Mouse (Mus musculus) T-helper 2 cell (primary cell): ENCODE data around the gene Sec1.

Source experiments
- in situ Hi-C: fragments of 300-600 bp; cut with MboI, MseI; formaldehyde crosslinking; loops from one replicate; pipeline ENCODE4 v1.15.1; 2025; ENCODE audit warnings: high pct_unique_total_duplicates

Sec1 gene

DNA sequence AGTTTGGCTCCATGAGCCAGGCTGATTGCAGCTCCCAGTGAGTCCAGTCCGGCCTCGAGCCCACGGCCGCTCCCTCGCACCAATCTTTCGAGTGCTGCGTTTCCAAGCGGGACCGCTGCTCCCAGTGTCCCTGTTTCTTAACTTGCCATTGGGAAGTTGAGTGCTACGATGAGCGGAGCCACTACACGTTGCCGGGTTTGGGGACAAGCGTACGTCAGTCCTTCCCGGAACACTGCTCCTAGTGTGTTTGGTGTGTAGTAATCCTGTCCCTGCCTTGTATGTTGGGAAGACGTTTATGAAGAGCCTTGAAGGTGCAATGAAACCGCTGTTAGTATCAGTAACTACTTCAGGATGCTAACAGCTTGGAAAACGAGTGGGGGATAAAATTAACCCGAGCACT, 24.1 kb upstream of the Sec1 start:
- in situ Hi-C loops: no loop called here

DNA sequence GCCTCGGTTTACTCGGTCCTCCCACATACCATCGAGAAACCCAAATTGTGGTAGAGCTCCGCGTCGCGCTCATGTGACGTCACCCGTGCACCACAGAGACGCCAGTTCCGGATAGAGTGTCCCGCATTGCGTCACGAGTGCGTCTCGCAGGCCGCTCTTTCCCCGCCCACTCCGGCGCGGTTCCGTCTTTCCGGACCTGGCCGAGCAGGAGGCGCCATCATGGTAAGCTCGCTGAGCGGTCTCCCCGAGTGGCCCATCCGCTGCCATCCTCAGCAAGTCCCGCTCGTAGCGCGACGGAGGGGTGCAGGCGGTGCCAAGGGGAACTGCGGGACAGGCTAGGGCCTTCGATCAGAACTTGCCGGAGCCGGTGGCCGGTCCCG, 23.7 kb upstream of the Sec1 start, which contains the start of gene Sphk2:
Gene Sphk2 (minus strand): TSS at position 85 of the 380 bp plus-strand sequence.
- in situ Hi-C loops: no loop called here

DNA sequence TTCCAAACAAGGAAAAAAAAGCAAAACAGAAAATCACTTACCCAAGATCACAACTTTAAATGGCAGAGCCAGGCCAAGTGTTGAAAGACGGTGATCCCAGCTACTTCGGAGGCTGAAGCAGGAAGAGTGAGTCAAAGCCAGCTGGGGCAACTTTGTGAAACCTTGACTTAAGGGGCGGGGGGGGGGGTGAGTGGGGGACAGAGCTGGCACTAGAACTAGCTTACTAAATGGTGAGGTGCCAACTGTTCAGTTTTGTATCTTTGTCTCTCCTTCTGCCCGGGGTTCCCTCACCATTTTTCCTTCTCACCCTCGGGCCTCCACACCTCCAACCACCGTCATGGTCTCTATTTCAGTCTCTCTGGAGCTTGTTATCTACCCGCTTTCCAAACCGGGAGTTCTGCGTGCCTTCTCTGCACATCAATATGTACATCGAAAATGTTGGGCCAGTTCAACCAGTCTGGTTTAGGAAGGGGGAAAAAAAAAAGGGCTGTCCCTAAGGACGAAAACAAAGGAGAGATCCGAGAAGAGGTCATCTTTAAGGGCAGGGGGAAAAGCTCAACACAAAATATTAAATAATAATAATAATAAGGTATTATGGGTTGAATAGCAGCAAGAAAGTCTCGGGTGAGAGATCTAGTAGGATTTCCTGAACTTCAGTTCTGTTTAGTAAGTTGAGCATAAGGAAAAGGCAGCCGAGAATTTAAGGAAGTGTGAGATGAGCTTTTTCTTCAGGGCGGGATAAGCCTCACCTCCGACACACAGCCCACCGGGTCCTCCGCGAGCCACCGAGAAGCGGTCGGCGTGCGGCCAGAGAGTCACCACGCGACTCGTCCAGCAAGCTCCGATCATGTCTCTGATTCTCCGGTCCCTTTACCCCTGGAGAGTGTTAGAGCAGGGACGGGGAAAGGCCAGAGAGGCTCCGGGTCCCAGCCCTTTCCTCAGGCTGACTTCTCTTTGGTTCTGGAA, 23.0 kb upstream of the Sec1 start:
- in situ Hi-C loops: no loop called here

DNA sequence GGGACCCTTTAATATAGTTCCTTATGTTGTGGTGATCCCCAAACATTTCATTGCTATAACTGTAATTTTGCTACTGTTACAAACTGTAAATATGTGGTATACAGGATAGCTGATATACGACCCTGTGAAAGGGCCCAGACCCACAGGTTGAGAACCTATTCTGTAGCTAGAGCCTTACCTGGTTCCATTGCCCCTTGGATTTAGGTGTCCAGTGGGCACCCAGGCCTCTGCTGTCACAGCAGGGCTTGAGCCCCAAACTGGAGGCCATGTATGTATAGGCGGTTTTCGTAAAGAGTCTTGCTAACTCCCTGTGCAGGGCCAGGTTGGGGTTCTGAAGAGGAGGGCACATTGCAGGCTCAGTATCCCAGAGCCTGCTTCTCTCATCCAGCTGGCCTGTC, 22.3 kb upstream of the Sec1 start:
- in situ Hi-C loops: no loop called here

DNA sequence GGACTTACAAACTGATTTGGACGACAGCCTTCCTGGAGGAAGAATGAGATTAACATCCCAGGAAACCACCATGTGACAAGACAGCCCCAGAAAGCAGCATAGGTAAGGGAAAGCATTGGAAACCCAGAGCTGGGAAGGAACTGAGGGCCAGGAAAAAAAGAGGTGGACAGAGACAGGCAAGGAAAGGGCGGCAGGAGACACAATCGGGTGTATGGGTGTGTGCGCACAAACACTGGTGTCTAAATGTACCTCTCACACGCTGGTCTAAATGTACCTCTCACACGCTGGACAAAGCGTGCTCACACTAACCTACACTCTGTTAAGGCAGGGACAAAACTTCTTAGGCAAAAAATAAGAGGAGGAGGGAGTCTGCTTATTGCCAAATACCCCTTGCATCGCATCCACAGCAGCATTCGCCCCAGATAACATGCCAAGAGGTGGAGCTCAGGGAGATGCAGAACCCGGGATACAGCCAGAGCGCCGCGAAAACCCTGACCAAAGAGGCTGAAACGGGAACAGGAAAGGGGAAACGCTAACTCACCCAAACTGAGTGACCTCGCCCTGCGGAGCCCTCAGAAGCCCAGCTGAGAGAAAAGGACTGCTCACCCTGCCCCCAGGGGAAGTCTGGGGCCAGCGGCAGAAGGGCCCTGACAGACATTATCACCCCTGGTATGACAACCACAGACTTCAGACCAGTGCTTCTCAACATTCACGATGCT, 21.7 kb upstream of the Sec1 start:
- in situ Hi-C loops: no loop called here

DNA sequence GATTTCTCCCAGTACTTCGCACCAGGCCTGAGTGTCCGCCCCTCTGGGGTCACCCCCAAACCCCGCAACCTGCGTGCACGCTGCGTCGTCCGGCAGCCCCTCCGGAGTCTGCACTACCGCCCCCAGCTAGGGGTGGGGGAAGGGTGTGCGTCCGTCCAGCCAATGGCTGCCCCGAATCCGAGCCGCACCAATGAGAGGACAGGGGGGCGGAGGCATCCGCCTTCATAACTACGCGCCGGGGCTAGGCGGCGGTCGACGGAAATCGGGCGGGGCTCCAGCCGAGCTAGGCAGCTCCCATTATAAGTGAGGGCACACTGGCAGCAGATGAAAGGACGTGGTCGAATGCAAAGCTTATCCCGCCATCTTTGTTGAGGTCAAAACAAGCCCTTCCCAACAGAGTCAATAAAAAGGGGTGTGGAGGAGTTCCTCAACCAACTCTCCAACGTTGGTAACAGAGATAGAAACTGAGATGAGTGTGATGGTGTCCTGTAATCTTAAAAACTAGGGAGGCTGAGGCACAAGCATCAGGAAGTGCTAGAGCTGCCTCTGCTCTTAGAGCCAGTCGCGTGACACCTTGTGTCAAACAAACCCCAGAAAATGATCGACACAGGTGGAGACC, 21.0 kb upstream of the Sec1 start, which contains the start of gene Rpl18:
Gene Rpl18 (plus strand): TSS at position 368 of the 619 bp plus-strand sequence.
- in situ Hi-C loops: no loop called here

DNA sequence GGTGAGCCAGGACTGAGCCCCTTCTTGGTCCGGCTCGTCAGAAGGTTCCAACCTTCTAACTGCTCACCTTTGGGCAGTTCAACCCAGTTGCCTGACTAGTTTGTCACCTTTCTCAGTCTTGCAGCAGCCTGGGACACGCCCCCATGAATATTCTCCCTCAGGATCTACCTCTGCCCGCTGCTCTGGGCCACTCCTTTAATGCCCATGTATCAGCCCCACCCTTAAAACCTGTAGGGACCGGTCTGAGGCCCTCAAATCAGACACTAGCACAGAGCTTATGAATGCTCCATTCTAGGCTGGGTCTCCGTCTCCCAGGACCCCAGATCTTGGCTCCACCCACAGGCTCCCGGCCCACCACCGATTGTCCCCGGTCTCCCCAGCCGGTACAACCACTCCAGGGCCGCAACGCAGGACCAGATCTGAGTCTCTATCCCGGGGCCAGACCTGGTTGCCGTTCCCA, 20.5 kb upstream of the Sec1 start:
- in situ Hi-C loops: no loop called here

DNA sequence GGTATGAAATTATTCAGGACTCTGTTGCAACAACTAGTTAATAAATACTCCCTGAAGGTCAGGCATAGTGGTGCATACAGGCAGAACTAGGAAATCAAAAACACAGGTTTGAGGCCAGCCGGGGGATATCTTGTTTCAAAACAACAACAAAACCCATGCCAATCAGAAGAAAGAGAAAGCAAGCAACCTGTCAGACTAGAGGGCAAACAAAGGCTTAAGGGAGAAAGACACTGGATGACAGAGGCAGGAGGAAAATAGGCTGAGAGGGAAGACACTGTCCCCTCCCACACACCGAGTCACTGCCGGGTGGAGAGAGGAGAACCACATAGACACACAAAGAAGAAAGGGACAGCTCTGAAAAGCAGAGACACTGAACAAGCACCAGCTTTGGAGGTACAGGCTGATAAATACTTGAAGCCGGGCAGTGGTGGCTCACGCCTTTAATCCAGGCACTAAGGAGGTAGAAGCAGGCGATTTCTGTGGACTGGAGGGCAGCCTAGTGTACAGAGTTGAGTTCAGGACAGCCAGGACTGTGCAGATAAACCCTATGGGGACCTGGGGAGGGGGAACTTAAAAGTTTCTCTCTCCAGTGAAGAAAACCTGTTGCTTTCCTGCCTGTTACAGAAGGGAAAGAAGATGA, 19.8 kb upstream of the Sec1 start:
- in situ Hi-C loops: no loop called here

DNA sequence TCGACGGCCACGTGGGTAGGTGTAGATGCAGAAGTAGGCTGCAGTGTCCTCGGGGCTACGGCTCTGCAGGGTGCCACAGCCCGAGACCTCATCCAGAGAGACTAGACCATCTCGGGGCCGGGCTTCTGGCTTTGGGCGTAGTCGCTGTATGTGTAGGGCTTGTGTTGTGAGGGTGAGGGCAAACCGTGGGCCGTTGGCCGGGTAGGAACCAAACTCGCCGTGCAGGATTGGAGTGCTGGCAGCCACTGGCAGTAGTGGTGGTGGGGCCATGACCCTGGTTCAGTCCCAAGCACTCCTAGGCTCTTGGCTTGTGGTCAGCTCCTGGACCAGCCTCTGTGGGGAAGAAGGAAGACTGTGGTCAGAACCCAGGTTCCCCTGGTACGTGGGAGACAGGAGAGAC, 19.2 kb upstream of the Sec1 start:
- in situ Hi-C loops: no loop called here

DNA sequence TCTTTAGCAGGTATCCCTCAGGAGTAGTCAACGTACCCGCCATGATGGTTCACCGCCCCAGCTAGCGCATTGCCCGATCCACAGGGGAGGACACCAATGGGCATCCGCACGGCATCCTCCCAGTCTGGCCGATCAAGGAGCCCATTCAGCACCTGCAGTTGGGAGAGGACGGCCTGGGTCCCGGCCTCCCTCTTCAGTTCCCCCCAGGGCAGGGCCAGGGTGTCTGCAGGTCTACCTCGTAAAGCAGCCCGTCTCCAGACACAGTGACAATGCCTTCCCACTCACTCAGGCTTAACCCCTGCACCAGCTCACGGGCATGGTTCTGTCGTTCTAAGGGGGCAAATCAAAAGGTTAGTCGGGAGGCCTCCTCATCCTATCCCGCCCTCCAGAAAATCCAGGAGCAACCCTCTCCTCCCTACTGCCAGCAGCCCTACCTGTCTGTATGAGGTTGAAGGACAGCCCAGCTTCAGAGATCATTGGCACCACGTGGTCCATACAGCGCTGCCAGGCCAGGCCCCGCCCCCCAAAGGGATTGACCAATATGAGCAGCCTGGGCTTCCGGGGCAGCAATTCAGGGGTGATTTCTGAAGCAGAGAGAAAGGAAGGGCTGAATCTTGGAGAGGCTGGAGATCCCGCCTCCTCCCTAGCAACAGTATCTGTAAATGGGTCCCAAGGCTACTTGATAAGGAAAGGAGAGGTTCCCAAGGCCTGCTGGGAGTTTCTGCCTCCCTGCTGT, 18.0 kb upstream of the Sec1 start:
- in situ Hi-C loops: no loop called here

DNA sequence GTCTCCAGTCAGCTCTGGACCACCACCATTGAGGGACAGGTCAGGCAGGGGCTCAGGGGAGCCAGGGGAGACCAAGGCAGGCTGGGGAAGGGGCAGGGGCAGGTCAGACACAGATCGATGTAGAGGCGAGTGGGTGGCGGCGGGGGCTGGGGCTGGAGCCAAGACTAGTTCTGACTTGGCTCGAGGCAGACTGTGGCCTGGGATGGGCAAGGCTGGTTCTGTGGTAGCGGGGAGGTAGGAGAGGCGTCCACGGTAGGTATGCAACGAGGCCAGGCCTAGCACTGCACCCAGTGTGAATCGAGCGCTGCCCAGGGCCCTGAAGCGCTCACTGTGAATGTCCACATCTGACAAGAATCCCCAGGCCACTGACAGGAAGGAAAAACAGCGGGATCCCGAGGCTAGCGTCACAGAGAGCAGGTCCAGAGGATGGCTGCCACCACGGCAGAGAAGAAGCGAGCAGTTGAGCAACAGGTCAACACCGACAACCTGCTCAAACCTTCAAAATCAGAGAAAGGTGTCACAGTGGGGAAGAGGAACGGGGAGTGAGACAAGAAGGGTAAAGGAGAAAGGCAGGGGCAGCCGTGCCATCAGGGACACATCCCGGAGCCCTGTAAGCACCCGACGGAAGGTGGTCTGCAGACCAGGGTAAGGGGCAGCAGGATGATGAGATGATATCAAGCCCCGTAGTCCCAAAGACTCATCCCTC, 17.3 kb upstream of the Sec1 start:
- in situ Hi-C loops: no loop called here

DNA sequence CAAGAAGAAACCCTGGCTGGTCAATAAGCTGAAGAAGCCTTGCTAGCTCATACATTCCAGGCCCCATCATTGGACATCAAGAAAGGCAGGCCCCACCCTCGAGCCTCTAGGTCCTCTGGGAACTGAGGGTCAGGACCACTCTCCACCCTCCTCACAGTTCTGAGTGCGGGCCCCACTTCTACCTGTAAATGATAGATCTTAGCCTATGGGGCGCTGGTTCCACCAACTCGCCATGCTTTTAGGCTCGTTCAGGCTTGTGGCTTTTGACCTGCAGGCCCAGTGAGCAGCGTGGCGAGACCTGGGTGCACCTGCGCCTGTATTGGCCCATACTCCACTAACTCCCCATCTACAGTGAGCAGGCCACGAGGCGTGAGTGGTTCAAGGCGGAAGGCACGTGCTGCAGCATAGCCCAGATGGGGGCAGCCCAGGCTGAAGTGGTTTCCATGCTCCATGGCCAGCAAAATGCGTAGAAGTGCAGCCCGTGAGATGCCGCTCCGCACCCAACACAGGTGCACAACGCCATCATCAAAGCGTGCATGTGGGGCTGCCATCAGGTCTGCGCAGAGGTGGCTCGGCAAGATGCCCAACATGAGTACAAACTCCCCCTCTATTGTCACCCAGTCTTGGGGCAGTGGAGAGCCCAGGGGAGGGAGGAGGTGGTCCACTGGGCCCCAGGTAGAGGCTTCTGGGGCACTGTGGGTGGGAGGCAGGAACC, 16.4 kb upstream of the Sec1 start:
- in situ Hi-C loops: no loop called here

DNA sequence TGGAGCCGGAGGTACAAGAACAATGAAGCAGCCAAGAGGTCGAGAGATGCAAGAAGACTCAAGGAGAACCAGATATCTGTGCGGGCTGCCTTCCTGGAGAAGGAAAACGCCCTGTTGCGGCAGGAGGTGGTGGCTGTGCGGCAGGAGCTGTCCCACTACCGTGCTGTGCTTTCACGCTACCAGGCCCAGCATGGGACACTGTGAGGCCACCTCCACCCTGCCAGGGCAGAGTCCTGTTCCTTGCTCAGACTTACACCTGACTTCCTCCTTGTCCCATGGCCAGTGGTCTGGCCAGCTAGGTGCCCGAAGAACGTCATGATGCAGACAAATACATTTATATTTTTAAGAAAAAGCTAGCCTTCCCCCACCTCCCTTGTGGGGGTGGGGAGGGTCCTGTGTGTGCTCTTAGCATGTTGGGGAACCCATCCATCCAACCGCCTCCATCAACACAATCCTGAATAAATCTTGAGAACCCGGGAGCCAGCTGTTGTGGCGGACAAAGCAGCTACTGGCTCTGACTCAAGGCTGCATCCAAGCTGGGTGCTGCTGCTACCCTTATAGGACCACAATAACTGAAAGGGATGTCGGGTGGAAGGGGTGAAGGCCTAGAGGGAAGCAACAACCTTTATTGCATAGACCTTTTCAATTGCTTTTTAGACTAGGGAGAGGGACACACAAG, 15.6 kb upstream of the Sec1 start:
- in situ Hi-C loops: no loop called here

DNA sequence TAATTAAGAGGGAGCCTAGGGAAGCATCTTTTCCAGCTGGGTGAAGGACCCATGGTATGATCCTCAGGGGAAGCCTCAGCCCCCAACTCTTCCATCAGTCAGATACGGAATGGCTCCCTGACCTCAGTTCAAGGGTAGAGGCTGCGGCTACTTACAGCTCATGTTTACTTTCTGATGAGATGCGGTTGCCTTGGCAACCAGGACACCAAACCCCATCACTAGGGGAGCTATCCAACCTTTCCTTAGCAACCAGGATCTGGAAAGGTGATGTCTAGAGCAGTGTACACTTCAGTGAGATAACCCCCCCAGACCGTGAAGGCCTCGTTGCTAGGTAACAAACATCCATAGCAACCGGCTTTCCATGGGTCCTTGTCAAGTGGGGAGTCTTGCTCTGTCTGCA, 14.8 kb upstream of the Sec1 start:
- in situ Hi-C loops: no loop called here

DNA sequence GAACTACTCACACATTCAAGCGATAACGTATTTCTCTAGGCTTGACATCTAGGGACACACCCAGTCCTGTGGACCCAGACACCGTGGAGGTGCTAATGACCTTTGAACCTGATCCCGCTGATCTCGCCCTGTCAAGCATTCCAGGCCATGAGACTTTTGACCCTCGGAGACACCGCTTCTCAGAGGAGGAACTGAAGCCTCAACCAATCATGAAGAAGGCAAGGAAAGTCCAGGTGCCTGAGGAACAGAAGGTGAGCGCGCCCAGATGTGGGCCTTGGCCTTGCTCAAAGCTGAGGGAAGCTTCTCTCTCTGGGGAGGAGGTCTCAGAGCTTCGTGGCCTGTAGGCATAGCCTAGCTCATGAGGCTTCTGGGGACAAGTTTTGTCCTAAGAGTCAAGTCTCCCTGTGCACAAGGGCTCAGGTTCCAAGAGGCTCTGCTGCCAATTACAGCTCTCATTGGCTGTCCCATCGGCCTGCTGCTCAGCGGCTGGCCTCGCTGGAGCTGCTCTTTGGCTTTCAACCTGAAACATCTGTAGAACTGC, 14.1 kb upstream of the Sec1 start:
- in situ Hi-C loops: no loop called here

DNA sequence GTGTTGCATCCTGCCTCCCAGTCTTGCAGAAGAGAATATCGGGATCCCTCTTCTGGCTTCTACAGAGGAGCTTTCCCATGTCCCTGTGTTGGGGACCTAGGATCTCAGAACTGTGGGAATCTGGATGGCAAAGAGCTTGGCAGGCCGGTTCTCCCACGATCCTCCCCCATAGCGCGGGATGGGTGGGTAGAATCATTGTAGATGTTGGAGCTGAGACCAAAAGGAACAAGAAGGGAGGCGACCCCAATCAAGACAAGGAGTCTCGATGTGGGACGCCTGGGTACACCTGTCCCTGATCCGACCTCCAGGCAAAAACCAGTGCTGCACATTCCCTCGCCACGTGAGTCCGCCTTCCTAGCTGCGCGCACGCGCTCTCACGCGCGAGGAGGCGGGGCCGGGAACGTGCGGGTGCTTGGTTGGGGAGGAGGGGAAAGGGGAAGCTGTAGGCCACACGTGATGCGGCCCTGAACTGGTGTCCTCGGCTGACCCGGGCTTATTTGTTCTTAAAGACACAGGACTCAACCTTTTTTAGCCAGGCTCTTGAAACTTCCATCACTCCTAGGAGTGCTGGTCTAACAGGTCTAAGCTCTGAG, 13.3 kb upstream of the Sec1 start:
- in situ Hi-C loops: no loop called here

DNA sequence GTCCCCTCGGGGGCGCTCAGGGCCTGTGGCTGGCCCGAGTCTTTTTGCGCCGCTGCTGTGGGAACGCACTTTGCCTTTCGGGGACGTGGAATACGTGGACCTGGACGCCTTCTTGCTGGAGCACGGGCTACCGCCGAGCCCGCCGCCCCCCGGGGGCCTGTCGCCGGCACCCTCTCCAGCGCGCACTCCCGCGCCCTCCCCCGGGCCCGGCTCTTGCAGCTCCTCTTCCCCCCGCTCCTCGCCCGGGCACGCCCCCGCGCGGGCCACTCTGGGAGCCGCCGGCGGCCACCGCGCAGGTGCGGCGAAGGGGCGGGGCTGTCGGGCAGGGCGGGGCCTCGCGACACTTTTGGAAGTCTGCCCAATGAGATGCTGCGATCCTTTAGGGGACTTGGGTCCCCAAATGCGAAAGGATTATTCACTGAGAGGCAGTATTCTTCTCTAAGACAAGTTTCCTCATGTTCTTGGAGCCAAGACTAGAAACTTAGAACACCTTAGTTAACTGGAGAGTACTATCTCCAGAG, 12.6 kb upstream of the Sec1 start:
- in situ Hi-C loops: no loop called here

DNA sequence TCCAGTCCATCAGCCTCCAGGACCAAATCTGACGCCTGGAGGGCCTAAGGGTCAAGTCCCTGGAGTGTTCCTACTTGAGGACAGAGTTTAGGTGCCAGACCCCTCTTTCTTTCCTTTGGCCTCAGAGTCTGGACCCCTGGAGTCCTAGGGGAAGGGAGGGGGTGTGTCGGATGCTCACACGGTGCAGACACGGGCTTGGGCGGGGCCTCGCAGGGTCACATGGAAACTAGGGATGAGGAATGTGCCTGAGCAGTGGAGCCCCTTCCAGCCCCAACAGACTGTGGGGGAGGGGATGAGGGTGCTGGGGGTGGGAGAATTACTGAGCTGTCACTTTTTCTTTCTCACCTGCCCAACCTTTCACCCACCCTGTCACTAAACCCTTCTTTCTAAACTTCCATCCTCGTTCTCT, 11.7 kb upstream of the Sec1 start:
- in situ Hi-C loops: no loop called here
